In the genomic region with DNA sequence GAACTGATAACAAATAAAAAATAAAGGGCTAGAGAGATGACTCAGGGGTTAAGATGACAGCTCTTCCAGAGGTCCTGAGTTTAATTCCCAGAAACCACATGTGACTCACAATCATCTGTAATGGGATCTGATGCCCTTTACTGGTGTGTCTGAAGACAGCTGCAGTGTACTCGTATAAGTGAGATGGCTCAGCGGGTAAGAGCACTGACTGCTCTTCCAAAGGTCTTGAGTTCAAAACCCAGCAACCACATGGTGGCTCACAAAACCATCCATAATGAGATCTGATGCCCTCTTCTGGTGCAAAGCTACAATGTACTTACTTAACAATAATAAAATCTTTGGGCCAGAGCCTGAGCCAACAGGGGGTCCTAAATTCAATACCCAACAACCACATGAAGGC, we compare ENCODE assay signal across 21 mouse cellular contexts. TPM values are rescaled to one million over a fixed set of nuclear protein-coding genes. Genes with fewer than 3 reads are reported as not detected.
DNase-seq lines count a peak whose midpoint lies in the region; ATAC-seq and TF ChIP-seq lines count a peak whose summit lies in the region.
"Had no signal": no experiment of that assay in that cellular context is flagged by ENCODE, and none has a peak within 500 bp of the region (broad histone marks: within the 10 kb centered on the region; RNA-seq: fewer than 3 reads in every experiment).

No protein-coding gene starts in this region.

- no peak overlapping the region for H3K4me3 ChIP-seq in intestine, postnatal 0 days (ENCODE audit: low read depth, low read length)
- no peak overlapping the region for H3K4me3 ChIP-seq in intestine, embryonic 15.5 days (replicated peaks)
- no peak overlapping the region for H3K4me3 ChIP-seq in C2C12 (ENCODE audit: insufficient read depth, poor library complexity, severe bottlenecking)
- H3K4me3 ChIP-seq: forebrain, embryonic 13.5 days; hindbrain, embryonic 15.5 days; midbrain, embryonic 12.5 days had no signal

- peaks cover 29% of the 10 kb centered on the region for H3K36me3 ChIP-seq in intestine, postnatal 0 days (ENCODE audit: control insufficient read depth, insufficient read depth)
- peaks cover 22% of the 10 kb centered on the region for H3K36me3 ChIP-seq in intestine, embryonic 15.5 days
- peaks cover 32% of the 10 kb centered on the region for H3K36me3 ChIP-seq in C2C12 (ENCODE audit: control insufficient read depth, insufficient read depth)

- H3K9me3 ChIP-seq in intestine, postnatal 0 days (ENCODE audit: control insufficient read depth): no peaks in the 10 kb centered on the region
- H3K9me3 ChIP-seq in intestine, embryonic 15.5 days: no peaks in the 10 kb centered on the region
- H3K9me3 ChIP-seq: forebrain, embryonic 13.5 days; hindbrain, embryonic 15.5 days; limb, embryonic 10.5 days; liver, embryonic 13.5 days; midbrain, embryonic 12.5 days had no signal

- no peaks in the 10 kb centered on the region for H3K27me3 ChIP-seq in intestine, postnatal 0 days (replicated peaks; ENCODE audit: control insufficient read depth, insufficient read depth, low read length)
- H3K27me3 ChIP-seq in intestine, embryonic 15.5 days (replicated peaks): no peaks in the 10 kb centered on the region
- no peaks in the 10 kb centered on the region for H3K27me3 ChIP-seq in C2C12 (ENCODE audit: control insufficient read depth, insufficient read depth, insufficient read length)
- H3K27me3 ChIP-seq: forebrain, embryonic 13.5 days; hindbrain, embryonic 15.5 days; liver, embryonic 13.5 days; midbrain, embryonic 12.5 days; Patski had no signal

- WGBS in intestine, postnatal 0 days: 76% methylated on average over 2 of the region's 2 CpGs
- WGBS in intestine, embryonic 15.5 days: 89% methylated on average over 2 of the region's 2 CpGs

- no peak overlapping the region for H3ac ChIP-seq in C2C12 (ENCODE audit: control insufficient read depth, insufficient read length, low read depth)

- no peaks in the 10 kb centered on the region for H3K4me1 ChIP-seq in intestine, postnatal 0 days (replicated peaks; ENCODE audit: control insufficient read depth, insufficient read depth, low read length)
- H3K4me1 ChIP-seq in intestine, embryonic 15.5 days (replicated peaks): peaks cover 6% of the 10 kb centered on the region

- peak; percentile 30 for DNase-seq in CD4-positive, CD25-positive, alpha-beta regulatory T cell, adult 2 months (ENCODE audit: low read depth, low spot score)
- DNase-seq in mesoderm, embryonic 11.5 days (ENCODE audit: low read depth, low spot score): peak; percentile 11
- no peak for DNase-seq in spleen, postnatal 36 days (ENCODE audit: low spot score in 2 of 2)
- no peak for DNase-seq in lung, postnatal 10 days
- DNase-seq: B cell, adult 2 months; cerebellum, adult 2 months; heart, postnatal 10 days; kidney, adult 9 months; liver, embryonic 13.5 days; lung, postnatal 4 days; right cerebral cortex, postnatal 14 days; thymus, adult 2 months had no signal

- H3K4me2 ChIP-seq in intestine, postnatal 0 days (replicated peaks; ENCODE audit: low read depth): no peak overlapping the region
- no peak overlapping the region for H3K4me2 ChIP-seq in intestine, embryonic 15.5 days (replicated peaks)

- peaks cover 14% of the 10 kb centered on the region for H3K79me2 ChIP-seq in C2C12 (ENCODE audit: control insufficient read depth, insufficient read depth)

- no peaks in the 10 kb centered on the region for H3K79me3 ChIP-seq in C2C12 (ENCODE audit: low read depth)

- ATAC-seq in CD4-positive, CD25-positive, alpha-beta regulatory T cell, adult 4 months: no peak
- no peak for ATAC-seq in intestine, postnatal 0 days
- no peak for ATAC-seq in intestine, embryonic 15.5 days
- ATAC-seq: forebrain, embryonic 13.5 days; Patski had no signal

- H3K9ac ChIP-seq in intestine, postnatal 0 days (ENCODE audit: low read depth, low read length): no peak overlapping the region
- no peak overlapping the region for H3K9ac ChIP-seq in intestine, embryonic 15.5 days
- H3K9ac ChIP-seq: forebrain, embryonic 13.5 days; hindbrain, embryonic 15.5 days; liver, embryonic 13.5 days; midbrain, embryonic 12.5 days had no signal

- no peak overlapping the region for H3K27ac ChIP-seq in intestine, postnatal 0 days (ENCODE audit: low read depth, low read length)
- no peak overlapping the region for H3K27ac ChIP-seq in intestine, embryonic 15.5 days
- H3K27ac ChIP-seq: forebrain, embryonic 13.5 days; hindbrain, embryonic 15.5 days; limb, embryonic 10.5 days; liver, embryonic 13.5 days; midbrain, embryonic 12.5 days had no signal

- peak; percentile 33; the same call in 1 of the 2 replicates for TF ChIP-seq CTCF in intestine, postnatal 0 days (IDR thresholded peaks at IDR 0.05; ENCODE audit: low read depth)
- TF ChIP-seq CTCF in C2C12 (IDR thresholded peaks at IDR 0.05; ENCODE audit: control insufficient read depth, insufficient read depth, insufficient read length): no peak

TF ChIP-seq in C2C12, 6 proteins besides CTCF, POLR2A, EP300 and RAD21:
- TF ChIP-seq MAX (IDR thresholded peaks at IDR 0.05) (peak; percentile 84), MYOD1 (IDR thresholded peaks at IDR 0.05; ENCODE audit: control insufficient read depth, insufficient read length, low read depth) (peak; percentile 69), USF1 (IDR thresholded peaks at IDR 0.05; ENCODE audit: low read depth) (peak; percentile 70), CEBPB (IDR thresholded peaks at IDR 0.05; ENCODE audit: low read depth) (no peak), MYOG (IDR thresholded peaks at IDR 0.05; ENCODE audit: control insufficient read depth, extremely low read depth, insufficient read length) (no peak), FOSL1 (IDR thresholded peaks at IDR 0.05; ENCODE audit: insufficient read depth, low read length, poor library complexity, severe bottlenecking) (peak; percentile 56)

RNA-seq across cellular contexts. Expression of gene Aarsd1, which starts 2.1 kb away (rescaled TPM):
- polyA plus RNA-seq in CD4-positive, CD25-positive, alpha-beta regulatory T cell, adult 4 months (2017; shearing (Covaris generic)): 10 to 100 TPM; 36.2 to 41.6 TPM
- polyA plus RNA-seq in intestine, postnatal 0 days (2015; fragmentation: Nextera tagmentation; extraction: Ambion mirVana): 27.0 and 28.9 TPM in 2 replicates
- 60.1 and 63.3 TPM in 2 replicates for polyA plus RNA-seq in intestine, embryonic 15.5 days (2015; fragmentation: Nextera tagmentation; extraction: Ambion mirVana)
- polyA plus RNA-seq in C2C12 (2012; fragmentation: generic; extraction: Trizol): 50.6 TPM

RNA-seq across cellular contexts. Expression of gene Gm27029, which starts 9.3 kb away (rescaled TPM):
- 1 to 10 TPM; 1.3 to 1.8 TPM for polyA plus RNA-seq in CD4-positive, CD25-positive, alpha-beta regulatory T cell, adult 4 months (2017; shearing (Covaris generic))
- 2.2 and 2.9 TPM in 2 replicates for polyA plus RNA-seq in intestine, postnatal 0 days (2015; fragmentation: Nextera tagmentation; extraction: Ambion mirVana)
- polyA plus RNA-seq in intestine, embryonic 15.5 days (2015; fragmentation: Nextera tagmentation; extraction: Ambion mirVana): 7.3 and 10.6 TPM in 2 replicates
- polyA plus RNA-seq in C2C12 (2012; fragmentation: generic; extraction: Trizol): 5.2 TPM

RNA-seq across cellular contexts. Expression of gene Rundc1, which starts 9.6 kb away (rescaled TPM):
- 1 to 10 TPM; 8.0 to 8.5 TPM for polyA plus RNA-seq in CD4-positive, CD25-positive, alpha-beta regulatory T cell, adult 4 months (2017; shearing (Covaris generic))
- 12.0 and 13.1 TPM in 2 replicates for polyA plus RNA-seq in intestine, postnatal 0 days (2015; fragmentation: Nextera tagmentation; extraction: Ambion mirVana)
- 16.9 and 17.3 TPM in 2 replicates for polyA plus RNA-seq in intestine, embryonic 15.5 days (2015; fragmentation: Nextera tagmentation; extraction: Ambion mirVana)
- polyA plus RNA-seq in C2C12 (2012; fragmentation: generic; extraction: Trizol): 10.4 TPM

RNA-seq across cellular contexts. Expression of gene Ptges3l, which starts 9.8 kb away (rescaled TPM):
- 1 to 10 TPM; 1.7 to 2.1 TPM for polyA plus RNA-seq in CD4-positive, CD25-positive, alpha-beta regulatory T cell, adult 4 months (2017; shearing (Covaris generic))
- 7.0 and 7.8 TPM in 2 replicates for polyA plus RNA-seq in intestine, postnatal 0 days (2015; fragmentation: Nextera tagmentation; extraction: Ambion mirVana)
- 11.7 TPM in 2 replicates for polyA plus RNA-seq in intestine, embryonic 15.5 days (2015; fragmentation: Nextera tagmentation; extraction: Ambion mirVana)
- 19.2 TPM for polyA plus RNA-seq in C2C12 (2012; fragmentation: generic; extraction: Trizol)

RNA-seq across cellular contexts. Expression of gene Rpl27, which starts 26.8 kb away (rescaled TPM):
- polyA plus RNA-seq in CD4-positive, CD25-positive, alpha-beta regulatory T cell, adult 4 months (2017; shearing (Covaris generic)): 100 to 1,000 TPM; 407 to 740 TPM
- polyA plus RNA-seq in intestine, postnatal 0 days (2015; fragmentation: Nextera tagmentation; extraction: Ambion mirVana): 240 and 241 TPM in 2 replicates
- polyA plus RNA-seq in intestine, embryonic 15.5 days (2015; fragmentation: Nextera tagmentation; extraction: Ambion mirVana): 322 and 353 TPM in 2 replicates
- 2,812 TPM for polyA plus RNA-seq in C2C12 (2012; fragmentation: generic; extraction: Trizol)

Comparison
In these comparisons a context has a peak if more than half of its experiments do, and no peak if none do; other contexts are left out.
1. DNase-seq: peak in CD4-positive, CD25-positive, alpha-beta regulatory T cell, adult 2 months (single experiment) and mesoderm, embryonic 11.5 days (single experiment); none in spleen, postnatal 36 days (0 of 2) and lung, postnatal 10 days (single experiment).